Mouse (Mus musculus) small intestine, adult 10 weeks (tissue): ENCODE results near the gene Cbfa2t2. TPM values are rescaled to one million over a fixed set of nuclear protein-coding genes. Genes with fewer than 3 reads are reported as not detected.

Experiments used
- polyA plus RNA-seq: library from polyadenylated mRNA; stranded (reverse); fragments of 350-450 nt; fragmentation: Illumina TruSeq; extraction: RNeasy Lipid Tissue Mini Kit (QIAGEN cat#74804); gene quantifications from one replicate; pipeline ENCODE4 v1.2.3, GENCODE M21; 2014; ENCODE audit warnings: low replicate concordance

The Cbfa2t2 gene
- polyA plus RNA-seq: 9.2 TPM

DNA sequence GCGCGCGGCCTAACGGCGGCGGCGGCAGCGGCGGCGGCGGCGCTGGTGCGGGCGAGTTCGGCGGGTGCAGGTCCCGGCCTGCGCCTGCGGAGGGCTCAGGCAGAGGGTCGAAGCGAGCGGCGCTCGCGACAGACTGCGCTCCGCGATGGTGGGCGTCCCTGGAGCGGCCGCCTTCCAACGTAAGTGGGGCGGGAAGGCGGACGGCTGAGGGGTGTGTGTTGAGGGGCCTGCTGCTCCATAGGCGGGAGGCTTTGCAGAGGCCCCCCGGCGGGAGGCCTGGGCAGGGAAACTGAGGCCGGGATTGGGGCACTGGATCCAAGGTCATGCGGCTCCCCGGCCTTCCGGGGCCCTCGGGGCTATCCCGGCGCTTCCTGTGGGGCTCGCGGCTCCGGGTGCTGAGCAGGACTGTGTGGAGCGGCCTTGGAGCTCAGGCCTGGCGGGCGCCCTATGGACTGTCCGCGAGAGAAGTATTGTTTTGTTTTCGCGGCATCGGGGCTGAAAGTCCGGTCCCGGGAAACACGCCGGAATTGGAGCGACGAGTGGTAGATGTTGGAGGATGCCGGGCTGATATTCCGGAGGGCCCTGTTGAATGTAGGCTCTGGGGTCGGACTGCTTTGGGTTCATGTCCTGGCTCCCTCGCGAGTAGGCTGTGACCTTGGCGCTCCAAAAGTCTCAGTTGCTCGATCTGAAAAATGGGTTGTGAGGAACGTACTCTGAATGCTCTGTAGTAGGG, at the start of gene Cbfa2t2:
Gene Cbfa2t2 (plus strand): TSS at position 24 of the 733 bp plus-strand sequence.

DNA sequence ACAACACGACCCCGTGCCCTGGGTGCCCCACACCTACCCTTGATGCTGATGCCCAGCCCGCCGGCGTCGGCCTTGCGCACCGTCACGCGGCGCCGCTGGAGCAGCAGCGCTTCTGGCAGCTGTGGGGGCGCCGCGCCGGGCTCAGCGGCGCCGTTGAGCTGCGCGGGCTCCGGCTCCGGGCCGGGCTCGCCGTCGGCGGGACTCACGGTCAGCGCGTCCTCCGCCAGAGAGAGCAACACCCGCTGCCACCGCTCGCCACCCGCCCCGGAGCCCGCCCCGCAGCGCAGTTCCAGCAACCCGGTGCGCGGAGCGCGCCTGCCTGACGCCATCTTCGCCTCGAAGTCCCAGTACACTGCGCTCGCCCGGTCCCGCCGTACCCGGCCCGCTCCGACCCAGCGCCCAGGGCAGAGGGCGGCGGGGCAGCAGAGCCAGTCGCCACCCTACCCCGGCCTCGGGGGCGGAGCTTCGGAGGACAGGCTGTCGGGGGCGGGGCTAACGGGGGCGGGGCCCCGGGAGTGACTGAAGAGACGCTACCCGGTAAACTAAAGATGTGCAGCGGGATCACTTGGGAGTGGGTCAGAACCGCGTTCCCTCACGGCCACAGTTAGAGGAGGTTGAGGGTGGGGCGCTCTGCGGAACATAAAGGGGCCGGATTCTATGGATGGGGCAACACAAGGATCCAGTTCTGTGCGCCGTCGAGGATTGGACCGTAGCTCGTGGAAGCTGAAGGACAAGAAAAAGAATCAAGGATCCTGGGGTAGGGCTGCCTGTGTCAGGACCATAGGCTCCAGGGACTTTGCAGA, 28.4 kb upstream of the Cbfa2t2 start, which contains the start of gene Snta1:
Gene Snta1 (minus strand): TSS at position 457 of the 803 bp plus-strand sequence.

DNA sequence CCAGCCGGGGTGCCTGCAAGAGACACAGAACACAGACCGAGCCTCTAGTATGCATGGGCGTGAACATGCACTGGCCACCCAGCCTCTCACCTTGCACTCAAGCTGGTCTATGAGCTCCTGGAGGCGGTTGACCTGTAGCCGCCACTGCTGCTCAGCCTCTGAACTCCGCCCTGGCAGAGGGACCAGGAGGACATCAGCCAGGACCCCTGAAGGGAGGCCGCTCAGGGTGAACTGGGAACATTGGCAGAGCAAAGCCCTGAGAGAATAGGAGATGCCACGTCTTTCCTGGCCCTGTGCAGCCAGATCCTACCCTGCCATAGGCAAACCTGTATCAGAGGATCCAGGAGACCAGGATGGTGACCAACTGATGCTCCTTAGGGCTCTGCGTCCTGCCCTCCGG, 110.4 kb downstream of the Cbfa2t2 start, which contains the start of gene 1700003F12Rik:
Gene 1700003F12Rik (plus strand): TSS at position 375 of the 400 bp plus-strand sequence.

DNA sequence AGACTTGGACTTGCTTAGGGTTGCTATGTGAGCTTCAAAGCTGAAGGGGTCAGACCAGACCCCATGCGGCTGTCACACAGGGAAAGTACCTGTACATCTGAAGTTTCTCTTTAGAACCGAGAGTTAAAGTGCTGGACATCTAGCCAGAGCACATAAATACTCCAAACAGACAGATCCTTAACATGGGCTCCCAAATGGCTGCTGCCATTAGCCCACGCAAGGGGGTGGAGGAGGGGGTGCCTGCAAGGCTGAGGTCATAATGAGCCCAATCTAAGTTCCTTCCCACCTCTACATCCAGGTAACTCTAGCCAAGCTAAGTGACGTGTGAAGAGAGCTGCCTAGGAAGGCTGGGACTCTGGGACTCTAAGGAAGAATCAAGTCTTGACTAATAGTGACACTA, 115.2 kb downstream of the Cbfa2t2 start, which contains the start of gene Actl10:
Gene Actl10 (plus strand): TSS at position 301 of the 400 bp plus-strand sequence.

DNA sequence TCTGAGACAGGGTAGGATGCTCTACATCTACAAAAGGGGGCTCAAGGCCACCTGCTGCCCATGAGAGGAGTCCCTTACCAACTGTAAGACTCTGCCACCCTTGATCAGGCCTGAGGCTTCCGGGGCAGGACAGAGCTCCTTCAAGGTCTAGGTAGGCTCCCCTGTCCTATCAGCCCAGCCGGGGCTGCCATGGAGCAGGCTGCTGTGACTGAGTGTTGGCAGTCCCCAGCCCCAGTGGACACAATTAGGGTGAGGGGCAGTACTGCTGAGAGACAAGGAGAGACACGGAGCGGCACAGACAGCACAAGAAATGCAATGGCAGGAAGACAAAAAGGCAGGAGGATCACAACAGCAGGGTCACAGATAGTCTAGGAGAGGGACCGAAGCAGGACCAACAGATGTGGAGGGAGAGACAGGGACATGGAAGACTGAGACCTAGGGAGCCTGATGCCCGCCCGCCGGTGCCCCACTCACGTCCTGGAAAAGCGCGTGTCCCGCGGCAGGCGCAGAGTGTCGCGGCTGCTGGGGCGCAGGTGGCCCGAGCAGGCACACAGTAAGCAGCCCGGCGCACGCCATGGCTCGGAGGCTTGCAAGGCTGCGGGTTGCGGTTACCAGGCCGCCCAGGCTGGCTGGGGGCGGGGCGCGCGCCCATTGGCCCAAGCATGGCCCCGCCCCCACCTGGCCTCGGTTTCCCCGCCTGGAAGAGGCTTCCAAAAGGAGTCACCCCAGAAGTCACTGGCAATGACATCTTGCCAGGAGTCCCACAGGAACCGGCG, 122.2 kb downstream of the Cbfa2t2 start, which contains the start of gene Necab3:
Gene Necab3 (minus strand): TSS at position 627 of the 776 bp plus-strand sequence.

DNA sequence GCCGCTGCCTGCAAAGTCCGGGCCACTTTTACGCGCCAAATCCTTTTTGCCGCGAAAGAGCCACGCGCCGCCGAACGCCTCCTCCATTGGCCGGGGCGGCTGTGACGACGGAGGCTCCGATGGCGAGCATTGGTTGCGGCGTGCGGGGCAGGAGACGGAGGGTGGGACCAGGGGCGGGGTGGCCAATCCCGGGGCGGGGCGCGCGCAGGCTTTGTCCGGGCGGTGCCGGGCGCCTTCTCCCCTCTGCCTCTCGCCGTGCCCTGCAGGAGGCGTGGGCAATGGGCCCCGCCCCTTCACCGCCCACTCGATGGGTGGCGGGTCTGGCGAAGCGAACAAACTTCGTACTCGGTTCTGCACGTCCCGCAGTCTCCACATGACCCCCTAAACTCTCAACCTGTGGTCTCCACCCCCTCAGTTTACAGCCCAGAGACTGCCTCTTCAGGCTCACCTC, 133.6 kb downstream of the Cbfa2t2 start, which contains the start of gene E2f1:
Gene E2f1 (minus strand): TSS at position 57 of the 451 bp plus-strand sequence.

Other genes starting within 250 kb of the Cbfa2t2 start
- gene Bpifb1, start 245.7 kb upstream of the Cbfa2t2 start, polyA plus RNA-seq: not detected
- gene Bpifb5, start 212.7 kb upstream of the Cbfa2t2 start, polyA plus RNA-seq: not detected
- gene Bpifb9a, start 178.6 kb upstream of the Cbfa2t2 start, polyA plus RNA-seq: not detected
- gene Bpifb9b, start 129.3 kb upstream of the Cbfa2t2 start, polyA plus RNA-seq: not detected
- 9.1 TPM for gene Cdk5rap1, start 63.5 kb upstream of the Cbfa2t2 start, polyA plus RNA-seq
- not detected for gene Snta1, start 28.4 kb upstream of the Cbfa2t2 start, polyA plus RNA-seq
- gene 1700003F12Rik, start 110.6 kb downstream of the Cbfa2t2 start, polyA plus RNA-seq: not detected
- not detected for gene Actl10, start 115.3 kb downstream of the Cbfa2t2 start, polyA plus RNA-seq
- not detected for gene Necab3, start 122.4 kb downstream of the Cbfa2t2 start, polyA plus RNA-seq
- gene E2f1, start 133.4 kb downstream of the Cbfa2t2 start, polyA plus RNA-seq: not detected
- gene Pxmp4, start 167.2 kb downstream of the Cbfa2t2 start, polyA plus RNA-seq: 8.1 TPM
- gene Zfp341, start 176.8 kb downstream of the Cbfa2t2 start, polyA plus RNA-seq: not detected
- not detected for gene 4930519P11Rik, start 177.0 kb downstream of the Cbfa2t2 start, polyA plus RNA-seq
- gene Chmp4b, start 215.2 kb downstream of the Cbfa2t2 start, polyA plus RNA-seq: 57.0 TPM